Mouse (Mus musculus) kidney, embryonic 16.5 days (tissue): ENCODE data around the gene Clic5. TPM values are rescaled to one million over a fixed set of nuclear protein-coding genes. Genes with fewer than 3 reads are reported as not detected.

Experiments used
- ATAC-seq: fragments of 200-750 bp; cut with Nextera tagmentation; 2 replicates; pipeline ENCODE4 v1.8.0; 2017; ENCODE audit warnings: moderate TSS enrichment; ENCODE audit not compliant: low FRiP score, low TSS enrichment
- H3K27ac ChIP-seq: fragments of 300-500 bp; sonication (generic); 2 replicates; pipeline ENCODE4 v1.5.1; 2014; ENCODE audit warnings: low read length
- H3K27me3 ChIP-seq: fragments of 300-500 bp; sonication (generic); 2 replicates; pipeline ENCODE4 v1.6.1; 2014; ENCODE audit warnings: low read length, control low read depth, mixed read lengths; ENCODE audit not compliant: insufficient read depth
- H3K36me3 ChIP-seq: fragments of 300-500 bp; sonication (generic); 2 replicates; pipeline ENCODE4 v1.6.1; 2014; ENCODE audit warnings: low read length, control low read depth, mixed read lengths; ENCODE audit not compliant: insufficient read depth
- H3K4me1 ChIP-seq: fragments of 300-500 bp; sonication (generic); 2 replicates; pipeline ENCODE4 v1.6.1; 2014; ENCODE audit warnings: low read length, control low read depth, mixed read lengths; ENCODE audit not compliant: insufficient read depth
- H3K4me2 ChIP-seq: fragments of 300-500 bp; sonication (generic); replicated peaks from 2 replicates; pipeline ENCODE4 v1.6.1; 2014; ENCODE audit warnings: low read depth, low read length
- H3K4me3 ChIP-seq: fragments of 300-500 bp; sonication (generic); 2 replicates; pipeline ENCODE4 v1.5.1; 2014; ENCODE audit warnings: mild to moderate bottlenecking, low read length
- H3K9ac ChIP-seq: fragments of 300-500 bp; sonication (generic); replicated peaks from 2 replicates; pipeline ENCODE4 v1.6.1; 2014; ENCODE audit warnings: low read length
- H3K9me3 ChIP-seq: fragments of 300-500 bp; sonication (generic); 2 replicates; pipeline ENCODE4 v1.6.1; 2016; ENCODE audit warnings: low read length, control low read depth
- WGBS: fragments of 180-500 bp; shearing (Covaris S2); extraction: QIAGEN DNeasy Blood & Tissue Kit; methylation state at CpG from one replicate; pipeline ENCODE4 v1.1.7; 2014; 5-methylcytosine and 5-hydroxymethylcytosine counted together
- polyA plus RNA-seq: library from polyadenylated mRNA; unstranded; fragments of >200 nt; fragmentation: Nextera tagmentation; extraction: Ambion mirVana; gene quantifications from 2 replicates; pipeline ENCODE4 v1.2.1, GENCODE M21; 2015

Clic5 gene
- polyA plus RNA-seq, 1 experiment from 2014 or later = 12.4 TPM

DNA sequence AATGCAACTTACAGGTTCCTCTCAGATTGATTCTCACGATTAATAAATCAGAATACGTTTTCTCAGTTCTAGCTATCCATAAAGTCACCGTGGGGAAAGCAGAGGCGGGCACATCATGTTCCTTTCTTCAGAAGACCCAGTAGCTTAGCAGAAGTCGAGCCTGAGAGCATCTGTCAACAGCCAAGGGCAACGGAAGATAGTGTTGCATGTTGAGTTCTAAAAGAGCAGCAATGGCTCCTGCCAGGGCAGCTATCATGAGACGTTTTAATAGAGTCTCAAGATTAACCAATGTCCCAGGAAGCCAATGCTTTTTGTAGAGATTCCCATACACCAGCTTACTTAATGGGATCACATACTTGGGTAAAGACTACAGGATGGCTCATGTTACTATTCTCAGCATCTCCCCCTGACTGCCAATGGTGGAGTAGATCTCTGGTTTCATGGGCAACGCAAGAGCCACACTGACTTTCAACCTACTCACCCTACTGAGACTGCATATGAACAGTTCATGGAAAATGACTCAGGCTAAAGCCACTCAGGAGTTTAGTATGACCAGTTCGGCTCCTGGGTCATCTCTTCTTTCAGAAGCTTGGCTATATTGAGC lies 26.9 kb downstream of the Clic5 start:
- Histone ChIP-seq H3K4me1 (no peaks in the 10 kb centered on the region), H3K27ac (no peak overlapping the region), H3K27me3 (no peaks in the 10 kb centered on the region), H3K9ac (no peak overlapping the region), H3K4me2 (no peak overlapping the region), H3K9me3 (no peaks in the 10 kb centered on the region), H3K4me3 (no peak overlapping the region), H3K36me3 (no peaks in the 10 kb centered on the region)
- WGBS = 85% methylated on average over 9 of the region's 9 CpGs
- no peak for ATAC-seq

- no peak for ATAC-seq
- Histone ChIP-seq H3K4me1 (no peaks in the 10 kb centered on the region), H3K27me3 (no peaks in the 10 kb centered on the region), H3K27ac (no peak overlapping the region), H3K9ac (no peak overlapping the region), H3K9me3 (no peaks in the 10 kb centered on the region), H3K36me3 (no peaks in the 10 kb centered on the region), H3K4me3 (no peak overlapping the region), H3K4me2 (no peak overlapping the region)
- 73% methylated on average over 2 of the region's 2 CpGs for WGBS
These were observed 28.8 kb downstream of the Clic5 start for GRCm38 (mm10) chr17:44217185-44217584.

DNA sequence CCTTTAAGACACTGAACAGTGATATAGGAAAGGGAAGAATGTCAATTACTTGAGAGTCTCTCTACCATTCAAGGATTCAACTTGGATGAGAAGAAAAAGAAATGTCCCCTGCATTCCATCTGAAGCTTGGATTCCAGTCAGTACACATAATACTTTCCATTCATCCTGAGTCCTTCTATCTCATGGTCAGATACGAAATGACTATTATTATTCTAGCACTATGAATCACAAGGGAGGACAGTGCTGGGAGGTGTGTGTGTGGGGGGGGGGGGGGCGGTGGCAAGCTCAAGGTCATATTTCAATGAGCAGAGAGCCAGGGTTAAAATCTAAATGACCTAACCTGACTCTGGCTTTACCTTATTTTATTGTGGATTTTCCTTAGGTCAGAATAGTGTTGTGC lies 31.6 kb downstream of the Clic5 start:
- H3K9ac ChIP-seq = no peak overlapping the region

GRCm38 (mm10) chr17:44228428-44228827 lies 40.0 kb downstream of the Clic5 start:
- 79% methylated on average over 5 of the region's 5 CpGs for WGBS
- no peak overlapping the region for H3K9ac ChIP-seq
- H3K27me3 ChIP-seq = no peaks in the 10 kb centered on the region
- ATAC-seq = no peak
- no peaks in the 10 kb centered on the region for H3K4me1 ChIP-seq
- no peaks in the 10 kb centered on the region for H3K36me3 ChIP-seq
- no peak overlapping the region for H3K27ac ChIP-seq
- no peaks in the 10 kb centered on the region for H3K9me3 ChIP-seq
- no peak overlapping the region for H3K4me3 ChIP-seq
- no peak overlapping the region for H3K4me2 ChIP-seq

More for the DNA sequence above, 31.6 kb downstream of the Clic5 start:
- Histone ChIP-seq H3K9me3 (no peaks in the 10 kb centered on the region), H3K27me3 (no peaks in the 10 kb centered on the region), H3K4me3 (no peak overlapping the region), H3K4me1 (no peaks in the 10 kb centered on the region), H3K36me3 (no peaks in the 10 kb centered on the region), H3K4me2 (no peak overlapping the region), H3K27ac (no peak overlapping the region)
- ATAC-seq = no peak
- WGBS = 55% methylated on average over 2 of the region's 2 CpGs

DNA sequence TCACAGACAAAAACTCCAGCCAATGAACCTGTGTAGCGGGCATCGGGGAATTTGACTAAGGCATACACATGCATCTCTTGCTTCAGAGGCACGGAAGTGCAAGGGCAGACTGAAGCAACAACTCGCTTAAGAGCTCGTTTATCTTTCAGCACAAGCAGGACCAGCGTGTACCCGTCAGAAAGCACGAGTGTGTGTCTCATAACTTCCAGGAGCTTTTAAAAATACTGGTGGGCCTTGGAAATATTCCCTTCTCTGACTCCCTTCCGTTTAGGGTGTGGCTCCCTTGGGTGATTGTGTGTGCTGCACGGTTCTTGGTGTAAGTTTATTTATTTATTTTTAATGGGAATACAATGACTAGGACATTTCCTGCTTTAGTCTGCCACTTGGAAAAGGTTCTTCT lies 41.7 kb downstream of the Clic5 start:
- Histone ChIP-seq H3K4me3 (no peak overlapping the region), H3K9ac (no peak overlapping the region), H3K36me3 (no peaks in the 10 kb centered on the region), H3K4me2 (no peak overlapping the region), H3K27me3 (no peaks in the 10 kb centered on the region), H3K9me3 (no peaks in the 10 kb centered on the region), H3K27ac (no peak overlapping the region), H3K4me1 (peaks cover 3% of the 10 kb centered on the region; the same call in 1 of the 2 replicates)
- WGBS = 51% methylated on average over 10 of the region's 10 CpGs
- no peak for ATAC-seq

DNA sequence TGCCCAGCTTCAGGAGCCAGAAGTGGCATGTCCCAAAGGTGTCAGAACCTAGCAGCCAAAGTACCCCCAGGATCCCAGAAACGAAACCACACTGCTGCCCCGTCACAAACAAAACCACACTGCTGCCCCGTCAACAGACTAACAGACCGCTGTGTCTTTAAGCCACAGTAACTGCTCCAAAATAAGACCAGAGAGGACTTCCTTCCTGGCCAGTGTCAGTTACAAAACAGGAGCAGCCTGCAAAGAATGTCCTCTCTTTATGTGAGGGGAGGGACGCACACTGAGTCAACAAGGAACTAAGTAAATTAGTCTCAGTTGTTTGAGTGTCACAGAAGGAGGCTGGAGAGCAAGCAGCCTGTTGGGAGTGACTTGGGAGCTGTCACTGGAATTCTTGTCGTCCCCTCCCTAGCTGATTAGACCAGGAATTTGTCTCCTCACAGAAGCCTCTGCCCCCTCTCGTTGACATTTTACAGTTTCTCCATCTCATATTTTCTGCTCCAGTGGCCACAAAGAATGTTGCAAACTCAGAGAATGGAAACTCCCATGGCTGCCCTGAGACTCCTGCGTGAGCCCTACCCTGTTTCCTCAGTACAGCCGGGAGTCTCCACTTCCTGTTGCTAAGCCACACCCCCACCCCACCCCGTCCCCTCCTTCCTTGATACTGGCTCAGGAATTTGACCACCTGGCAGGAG lies 50.8 kb downstream of the Clic5 start:
- peak overlapping the region; percentile 49 for H3K4me2 ChIP-seq
- peaks cover 26% of the 10 kb centered on the region for H3K4me1 ChIP-seq
- peak; percentile 94 for ATAC-seq
- H3K9ac ChIP-seq = peak overlapping the region; percentile 3
- H3K36me3 ChIP-seq = no peaks in the 10 kb centered on the region
- WGBS = 3% methylated on average over 10 of the region's 10 CpGs
- H3K27ac ChIP-seq = peak overlapping the region; percentile 93
- no peaks in the 10 kb centered on the region for H3K9me3 ChIP-seq
- peak overlapping the region; percentile 26; the same call in 1 of the 2 replicates for H3K4me3 ChIP-seq
- H3K27me3 ChIP-seq = no peaks in the 10 kb centered on the region

- no peak for ATAC-seq
- Histone ChIP-seq H3K36me3 (no peaks in the 10 kb centered on the region), H3K4me1 (peaks cover 23% of the 10 kb centered on the region), H3K9me3 (no peaks in the 10 kb centered on the region), H3K4me2 (no peak overlapping the region), H3K27me3 (no peaks in the 10 kb centered on the region), H3K4me3 (no peak overlapping the region), H3K27ac (no peak overlapping the region), H3K9ac (no peak overlapping the region)
- WGBS = 92% methylated on average over 2 of the region's 2 CpGs
These were observed 52.4 kb downstream of the Clic5 start for GRCm38 (mm10) chr17:44240742-44241141.

GRCm38 (mm10) chr17:44244096-44244495 lies 55.7 kb downstream of the Clic5 start:
- H3K4me1 ChIP-seq = peaks cover 11% of the 10 kb centered on the region
- no peak overlapping the region for H3K27ac ChIP-seq
- 59% methylated on average over 5 of the region's 5 CpGs for WGBS
- no peak overlapping the region for H3K9ac ChIP-seq
- H3K9me3 ChIP-seq = no peaks in the 10 kb centered on the region
- H3K36me3 ChIP-seq = no peaks in the 10 kb centered on the region
- H3K4me2 ChIP-seq = no peak overlapping the region
- H3K4me3 ChIP-seq = no peak overlapping the region
- ATAC-seq = no peak
- H3K27me3 ChIP-seq = no peaks in the 10 kb centered on the region

DNA sequence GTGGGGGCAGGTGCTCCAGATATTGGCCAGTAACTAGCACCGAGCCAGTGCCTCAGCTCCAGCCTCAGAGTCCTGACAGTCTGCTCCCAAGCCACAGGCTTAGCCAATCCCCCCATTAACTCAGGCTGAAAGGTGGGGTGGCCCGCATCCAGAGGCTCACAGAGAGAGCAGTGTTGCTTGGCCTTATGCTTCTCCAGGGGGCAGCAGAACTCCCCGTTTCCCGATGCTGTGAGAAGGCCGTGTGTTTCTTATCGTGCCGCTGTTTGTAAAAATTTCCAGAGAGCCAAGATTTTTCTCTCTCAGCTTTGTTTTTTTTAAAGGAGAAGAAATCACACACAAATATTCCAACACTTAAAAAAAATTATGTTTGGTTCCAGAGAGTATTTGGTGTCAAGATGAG lies 56.2 kb downstream of the Clic5 start:
- H3K27me3 ChIP-seq = no peaks in the 10 kb centered on the region
- H3K9ac ChIP-seq = no peak overlapping the region
- WGBS = 26% methylated on average over 7 of the region's 7 CpGs
- H3K4me3 ChIP-seq = no peak overlapping the region
- no peaks in the 10 kb centered on the region for H3K36me3 ChIP-seq
- ATAC-seq = no peak
- no peaks in the 10 kb centered on the region for H3K9me3 ChIP-seq
- H3K27ac ChIP-seq = no peak overlapping the region
- no peak overlapping the region for H3K4me2 ChIP-seq
- H3K4me1 ChIP-seq = peaks cover 5% of the 10 kb centered on the region; the same call in 1 of the 2 replicates

DNA sequence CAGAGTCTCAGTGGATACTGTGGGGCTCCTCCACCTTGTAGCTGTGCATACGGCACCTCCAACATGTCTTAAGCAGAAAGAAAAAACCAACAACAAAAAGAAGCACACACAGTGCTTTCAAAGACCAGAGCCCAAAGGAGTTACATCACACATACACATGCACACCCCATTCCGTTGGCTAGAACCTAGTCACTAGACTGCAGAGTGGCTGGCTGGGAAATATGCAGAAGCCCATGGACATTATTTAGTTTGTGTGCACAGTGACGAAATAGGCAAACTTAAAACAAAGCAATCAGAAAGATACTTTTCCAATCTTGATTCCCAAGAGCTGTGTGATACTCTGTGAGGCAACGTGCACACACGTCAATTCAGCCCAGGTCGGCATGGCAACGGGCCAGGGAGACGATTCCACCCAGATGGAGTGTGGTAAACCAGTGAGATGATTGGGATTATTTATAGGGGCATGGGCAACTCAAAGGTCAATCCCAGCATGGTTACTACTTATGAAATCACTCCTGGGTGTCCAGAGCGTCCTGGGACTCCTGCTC lies 57.8 kb downstream of the Clic5 start:
- 79% methylated on average over 9 of the region's 9 CpGs for WGBS
- H3K27me3 ChIP-seq = no peaks in the 10 kb centered on the region
- no peak overlapping the region for H3K9ac ChIP-seq
- no peak overlapping the region for H3K4me3 ChIP-seq
- H3K36me3 ChIP-seq = no peaks in the 10 kb centered on the region
- H3K27ac ChIP-seq = no peak overlapping the region
- peaks cover 4% of the 10 kb centered on the region for H3K9me3 ChIP-seq
- H3K4me2 ChIP-seq = no peak overlapping the region
- no peaks in the 10 kb centered on the region for H3K4me1 ChIP-seq
- no peak for ATAC-seq
